Mouse (Mus musculus) G1E (cell line): ENCODE measurements around the gene Sdsl.

ENCODE experiments used
- CTCF ChIP-seq: IDR thresholded peaks from 2 replicates; pipeline ENCODE4 v1.5.1; 2012; ENCODE audit warnings: low read depth, low read length, inconsistent platforms, mixed read lengths
- GATA1 ChIP-seq: IDR thresholded peaks from 2 replicates; pipeline ENCODE4 v1.6.1; 2012; ENCODE audit warnings: borderline replicate concordance, low read length, inconsistent platforms, mixed read lengths
- GATA2 ChIP-seq: IDR thresholded peaks from 2 replicates; pipeline ENCODE4 v1.6.1; 2012; ENCODE audit warnings: low read depth, low read length, inconsistent platforms, borderline replicate concordance
- POLR2AphosphoS5 ChIP-seq: IDR thresholded peaks from 2 replicates; pipeline ENCODE4 v1.6.1; 2012; ENCODE audit warnings: low read depth, low read length, inconsistent platforms; ENCODE audit not compliant: insufficient replicate concordance
- TAL1 ChIP-seq: conservative IDR thresholded peaks from 2 replicates; pipeline ENCODE4 v1.6.1; 2012; ENCODE audit warnings: low read depth, low read length, inconsistent platforms, mixed read lengths

DNA sequence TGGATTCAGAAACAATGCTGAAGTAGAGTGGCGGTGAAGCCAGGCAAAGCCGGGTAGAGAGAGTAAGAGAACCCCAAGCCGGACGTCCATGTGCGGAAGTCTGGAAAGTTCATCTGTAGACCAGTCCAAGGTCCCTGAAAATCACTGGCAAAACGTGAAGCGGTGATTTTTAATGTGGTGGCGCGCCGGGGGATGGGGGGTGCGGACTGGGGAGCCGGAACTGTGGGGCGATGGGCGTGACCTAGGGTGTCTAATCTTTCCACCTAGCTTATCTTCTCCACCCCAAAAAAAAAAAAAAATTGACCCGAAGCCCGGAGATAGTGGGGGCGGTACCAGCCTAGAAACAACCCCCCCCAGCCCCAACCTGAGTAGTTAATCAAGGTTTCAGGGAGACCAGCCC is 35.1 kb downstream of the Sdsl start:
- TF ChIP-seq CTCF (no peak), TAL1 (no peak), GATA2 (no peak), GATA1 (no peak), POLR2AphosphoS5 (no peak)
